Mouse (Mus musculus): Measurements from ENCODE around the gene Kras. TPM values are rescaled to one million over a fixed set of nuclear protein-coding genes. Genes with fewer than 3 reads are reported as not detected.

Kras gene
- polyA plus RNA-seq, 1 experiment from 2014 or later: 103 TPM

GRCm38 (mm10) chr6:145237148-145237547 lies 12.9 kb downstream of the Kras start:
- Histone ChIP-seq H3K27ac (no peak overlapping the region), H3K4me3 (no peak overlapping the region), H3K4me1 (no peaks in the 10 kb centered on the region), H3K36me3 (replicated peaks) (peaks cover 59% of the 10 kb centered on the region), H3K27me3 (ENCODE audit: poor library complexity, severe bottlenecking) (no peaks in the 10 kb centered on the region), H3K9me3 (no peaks in the 10 kb centered on the region)
- no peak for DNase-seq (ENCODE audit: extremely low spot score, low spot score)
- 91% methylated on average over 4 of the region's 4 CpGs for WGBS

- no peak for DNase-seq (ENCODE audit: extremely low spot score, low spot score)
- Histone ChIP-seq H3K9me3 (no peaks in the 10 kb centered on the region), H3K27me3 (ENCODE audit: poor library complexity, severe bottlenecking) (no peaks in the 10 kb centered on the region), H3K4me1 (no peaks in the 10 kb centered on the region), H3K27ac (no peak overlapping the region), H3K4me3 (no peak overlapping the region), H3K36me3 (replicated peaks) (peaks cover 61% of the 10 kb centered on the region)
- WGBS: 89% methylated on average over 6 of the region's 6 CpGs
Observed at GRCm38 (mm10) chr6:145235367-145235766, 14.7 kb downstream of the Kras start.

- Histone ChIP-seq H3K36me3 (replicated peaks) (peaks cover 60% of the 10 kb centered on the region), H3K9me3 (no peaks in the 10 kb centered on the region), H3K4me3 (no peak overlapping the region), H3K27ac (no peak overlapping the region), H3K27me3 (ENCODE audit: poor library complexity, severe bottlenecking) (no peaks in the 10 kb centered on the region), H3K4me1 (no peaks in the 10 kb centered on the region)
- DNase-seq (ENCODE audit: extremely low spot score, low spot score): no peak
- 84% methylated on average over 1 of the region's 1 CpGs for WGBS
Observed at GRCm38 (mm10) chr6:145234391-145234790, 15.6 kb downstream of the Kras start.

GRCm38 (mm10) chr6:145226296-145226695 lies 23.7 kb downstream of the Kras start:
- WGBS: 94% methylated on average over 3 of the region's 3 CpGs
- Histone ChIP-seq H3K27me3 (ENCODE audit: poor library complexity, severe bottlenecking) (no peaks in the 10 kb centered on the region), H3K9me3 (no peaks in the 10 kb centered on the region), H3K36me3 (replicated peaks) (peaks cover 63% of the 10 kb centered on the region), H3K4me1 (no peaks in the 10 kb centered on the region), H3K27ac (no peak overlapping the region), H3K4me3 (no peak overlapping the region)
- no peak for DNase-seq (ENCODE audit: extremely low spot score, low spot score)

DNA sequence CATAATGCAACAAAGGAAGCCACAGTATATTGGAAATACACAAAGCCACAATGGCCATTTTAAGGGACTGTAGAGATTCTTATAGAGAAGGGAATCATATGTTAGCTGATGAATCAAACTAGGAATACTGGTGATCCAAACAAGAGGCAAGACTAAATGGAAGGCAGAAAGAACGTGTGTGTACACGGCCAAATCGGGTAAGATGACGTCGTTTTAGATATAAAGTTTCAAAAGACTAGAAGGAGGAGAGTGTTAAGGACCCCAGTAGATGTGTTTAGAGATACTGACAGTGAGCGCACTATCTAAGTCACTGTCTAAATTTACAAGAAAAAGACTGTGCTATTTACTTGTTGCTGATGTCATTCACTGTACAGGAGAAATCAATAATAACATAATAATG lies 25.8 kb downstream of the Kras start:
- H3K9me3 ChIP-seq: no peaks in the 10 kb centered on the region

DNA sequence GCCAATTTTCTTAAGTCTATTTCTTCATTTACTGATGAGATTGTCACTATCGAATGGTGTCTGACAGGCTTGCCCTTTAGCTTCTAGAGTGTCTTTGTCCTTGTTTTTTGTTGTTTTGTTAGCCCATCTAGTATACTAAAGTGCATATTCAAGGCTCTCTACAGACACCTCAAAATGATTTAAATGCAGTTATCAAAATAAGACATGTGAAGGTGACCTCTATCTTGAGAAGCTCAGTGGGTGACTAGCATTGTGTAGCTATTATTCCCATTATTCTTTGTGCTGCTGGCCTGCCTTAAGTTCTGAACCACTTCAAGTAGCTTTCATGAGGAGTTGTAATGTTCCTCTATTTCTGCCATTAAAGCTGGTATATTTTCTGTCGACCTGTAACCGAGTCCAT lies 34.2 kb downstream of the Kras start:
- H3K36me3 ChIP-seq (replicated peaks): peaks cover 37% of the 10 kb centered on the region
- no peaks in the 10 kb centered on the region for H3K9me3 ChIP-seq
- no peak overlapping the region for H3K27ac ChIP-seq
- no peak for DNase-seq (ENCODE audit: extremely low spot score, low spot score)
- peaks cover 11% of the 10 kb centered on the region for H3K4me1 ChIP-seq
- H3K4me3 ChIP-seq: no peak overlapping the region
- 90% methylated on average over 3 of the region's 3 CpGs for WGBS
- no peaks in the 10 kb centered on the region for H3K27me3 ChIP-seq (ENCODE audit: poor library complexity, severe bottlenecking)

More for the DNA sequence above, 25.8 kb downstream of the Kras start:
- Histone ChIP-seq H3K4me3 (no peak overlapping the region), H3K4me1 (no peaks in the 10 kb centered on the region), H3K27me3 (ENCODE audit: poor library complexity, severe bottlenecking) (no peaks in the 10 kb centered on the region), H3K27ac (no peak overlapping the region), H3K36me3 (replicated peaks) (peaks cover 61% of the 10 kb centered on the region)
- WGBS: 94% methylated on average over 6 of the region's 6 CpGs
- DNase-seq (ENCODE audit: extremely low spot score, low spot score): no peak

DNA sequence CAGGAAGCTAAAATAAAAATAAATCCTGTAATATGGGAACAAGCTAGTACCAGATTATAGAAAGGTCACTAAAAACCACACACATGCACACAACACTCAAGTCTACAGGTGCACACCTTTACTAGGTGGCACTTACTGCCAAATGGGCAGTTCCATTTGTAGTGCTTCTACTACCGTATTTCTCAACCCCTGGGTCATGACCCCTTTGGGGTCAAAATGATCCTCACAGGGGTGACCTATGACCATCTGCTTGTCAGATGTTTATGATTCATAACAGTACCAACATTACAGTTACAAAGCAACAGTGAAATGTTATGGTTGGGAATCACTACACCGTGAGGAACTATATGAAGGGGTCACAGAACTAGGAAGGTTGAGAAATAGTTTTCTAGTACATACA lies 36.1 kb downstream of the Kras start:
- no peaks in the 10 kb centered on the region for H3K9me3 ChIP-seq
- peaks cover 18% of the 10 kb centered on the region for H3K4me1 ChIP-seq
- no peak for DNase-seq (ENCODE audit: extremely low spot score, low spot score)
- H3K4me3 ChIP-seq: no peak overlapping the region
- no peak overlapping the region for H3K27ac ChIP-seq
- H3K27me3 ChIP-seq (ENCODE audit: poor library complexity, severe bottlenecking): no peaks in the 10 kb centered on the region
- peaks cover 20% of the 10 kb centered on the region for H3K36me3 ChIP-seq (replicated peaks)
- 83% methylated on average over 2 of the region's 2 CpGs for WGBS

DNA sequence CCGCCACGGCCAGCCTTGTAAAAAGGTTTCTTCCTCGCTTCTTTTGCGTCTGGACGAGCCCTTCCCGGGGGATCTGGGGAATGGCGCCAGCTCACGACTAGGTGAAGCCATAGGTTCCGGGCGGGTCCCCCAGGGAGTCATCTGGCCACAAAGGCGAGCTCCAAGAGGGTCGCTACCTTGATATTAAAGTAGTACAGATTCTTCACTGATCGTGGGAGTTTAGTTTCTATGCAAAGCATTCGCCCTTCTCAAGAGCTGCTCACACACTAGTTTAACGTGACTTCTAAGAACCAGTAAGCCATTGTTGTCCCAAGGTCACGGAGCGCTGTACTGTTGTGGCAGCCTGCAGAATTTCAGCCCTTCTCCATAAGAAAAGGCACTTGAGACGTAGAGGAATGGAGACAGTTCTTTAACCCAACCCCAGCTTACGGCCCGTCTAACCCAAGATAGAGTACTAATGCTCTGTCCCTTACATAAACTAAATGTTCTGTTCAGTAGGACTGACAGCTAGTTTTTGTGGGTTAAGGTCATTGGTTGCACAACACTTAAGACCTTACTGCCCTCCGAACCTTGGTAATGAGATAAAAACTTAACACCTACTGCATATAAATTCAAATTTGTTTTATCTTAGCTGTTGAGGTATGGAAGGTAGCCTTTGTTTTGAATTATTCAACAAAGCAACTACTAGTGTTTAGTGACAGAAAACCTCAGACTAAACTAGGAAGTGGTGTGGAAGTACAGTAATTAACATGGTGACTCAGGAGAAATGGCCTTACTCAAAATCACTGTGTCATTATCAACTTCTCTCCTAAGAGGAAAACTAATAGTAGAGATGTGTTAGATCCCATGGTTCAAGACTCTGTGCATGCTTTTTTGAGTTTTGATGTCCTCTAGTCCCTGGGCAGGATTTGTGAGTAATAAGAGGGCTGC lies 38.4 kb downstream of the Kras start:
- Histone ChIP-seq H3K4me3 (peak overlapping the region; percentile 77), H3K27ac (peak overlapping the region; percentile 95), H3K27me3 (ENCODE audit: poor library complexity, severe bottlenecking) (no peaks in the 10 kb centered on the region), H3K36me3 (replicated peaks) (peaks cover 10% of the 10 kb centered on the region; the same call in 1 of the 2 replicates), H3K4me1 (peaks cover 18% of the 10 kb centered on the region), H3K9me3 (no peaks in the 10 kb centered on the region)
- DNase-seq (ENCODE audit: extremely low spot score, low spot score): no peak
- WGBS: 4% methylated on average over 21 of the region's 21 CpGs

DNA sequence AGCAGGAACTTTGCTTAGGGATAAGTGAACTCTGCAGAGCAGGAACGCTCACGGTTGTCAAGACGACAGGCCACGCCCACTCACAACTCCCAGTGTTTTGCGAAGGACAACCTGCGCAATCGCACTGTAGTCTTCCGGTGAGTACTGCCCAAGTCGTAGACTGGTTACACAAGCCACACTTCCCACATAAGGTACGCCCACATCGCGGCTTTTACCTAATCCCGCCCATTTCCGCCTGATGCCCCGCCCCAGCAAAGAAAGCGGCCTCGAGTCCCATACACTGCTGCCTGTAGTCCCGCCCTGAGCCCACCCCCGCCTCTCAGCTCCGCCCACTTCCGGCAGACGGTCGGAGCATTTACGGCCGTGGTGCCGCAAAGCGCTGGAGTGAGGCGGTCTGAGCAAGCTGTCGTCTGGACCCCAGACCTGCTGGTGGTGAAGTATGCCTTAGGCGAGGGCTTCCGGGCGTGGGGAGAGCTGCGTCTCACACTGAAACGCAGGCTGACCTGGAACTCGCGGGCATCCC lies 39.2 kb downstream of the Kras start, which contains the start of the genes Casc1 and Etfrf1:
TSS of gene Casc1 (minus strand) at position 190 of the 523 bp plus-strand sequence.
TSS of gene Etfrf1 (plus strand) at position 319 of the 523 bp plus-strand sequence.
- Histone ChIP-seq H3K36me3 (replicated peaks) (peaks cover 3% of the 10 kb centered on the region; the same call in 1 of the 2 replicates), H3K4me1 (peaks cover 18% of the 10 kb centered on the region), H3K9me3 (no peaks in the 10 kb centered on the region), H3K4me3 (peak within 1 kb of the TSS; percentile 77), H3K27me3 (ENCODE audit: poor library complexity, severe bottlenecking) (no peaks in the 10 kb centered on the region), H3K27ac (peak within 1 kb of the TSS; percentile 95)
- peak; percentile 100 for DNase-seq (ENCODE audit: extremely low spot score, low spot score)
- under 1% methylated on average over 36 of the region's 36 CpGs for WGBS

GRCm38 (mm10) chr6:145210056-145210680 lies 39.9 kb downstream of the Kras start:
- no peak for DNase-seq (ENCODE audit: extremely low spot score, low spot score)
- 0 out of 2 replicates have a peak overlapping the region, but pooled peaks have one; percentile 95 for H3K27ac ChIP-seq
- H3K27me3 ChIP-seq (ENCODE audit: poor library complexity, severe bottlenecking): no peaks in the 10 kb centered on the region
- no peaks in the 10 kb centered on the region for H3K9me3 ChIP-seq
- H3K36me3 ChIP-seq (replicated peaks): no peaks in the 10 kb centered on the region
- peaks cover 18% of the 10 kb centered on the region for H3K4me1 ChIP-seq
- peak overlapping the region; percentile 77 for H3K4me3 ChIP-seq
- 47% methylated on average over 8 of the region's 8 CpGs for WGBS

- WGBS: 70% methylated on average over 10 of the region's 10 CpGs
- DNase-seq (ENCODE audit: extremely low spot score, low spot score): no peak
- no peaks in the 10 kb centered on the region for H3K36me3 ChIP-seq (replicated peaks)
- H3K27me3 ChIP-seq (ENCODE audit: poor library complexity, severe bottlenecking): no peaks in the 10 kb centered on the region
- H3K27ac ChIP-seq: no peak overlapping the region
- no peak overlapping the region for H3K4me3 ChIP-seq
- peaks cover 3% of the 10 kb centered on the region for H3K4me1 ChIP-seq
- H3K9me3 ChIP-seq: no peaks in the 10 kb centered on the region
Observed at GRCm38 (mm10) chr6:145205142-145205541, 44.9 kb downstream of the Kras start.

DNA sequence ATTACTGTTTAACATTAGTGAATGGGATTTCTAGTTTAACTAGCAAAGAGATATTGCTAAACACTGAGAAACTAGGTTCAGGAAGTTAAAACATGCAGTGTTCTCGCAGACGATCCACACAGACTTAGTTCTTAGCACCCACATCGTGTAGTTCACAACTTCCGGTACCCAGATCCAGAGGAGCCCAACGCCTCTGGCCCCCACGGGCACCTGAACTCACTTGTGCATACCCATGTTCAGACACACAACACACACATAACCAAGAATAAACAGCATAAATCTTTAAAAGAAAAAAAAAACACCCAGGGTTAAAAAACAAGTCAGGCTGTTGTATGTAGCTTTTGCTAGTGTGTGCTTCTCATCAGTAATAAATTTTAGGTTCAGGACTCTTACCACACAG lies 45.6 kb downstream of the Kras start:
- Histone ChIP-seq H3K9me3 (no peaks in the 10 kb centered on the region), H3K4me3 (no peak overlapping the region), H3K36me3 (replicated peaks) (no peaks in the 10 kb centered on the region), H3K4me1 (no peaks in the 10 kb centered on the region), H3K27me3 (ENCODE audit: poor library complexity, severe bottlenecking) (no peaks in the 10 kb centered on the region), H3K27ac (no peak overlapping the region)
- no peak for DNase-seq (ENCODE audit: extremely low spot score, low spot score)
- WGBS: 91% methylated on average over 6 of the region's 6 CpGs

All from forebrain, embryonic 10.5 days (tissue).